Mouse (Mus musculus) inflammation-experienced regulatory T-cells, adult 6 months (primary cell): ENCODE data around the gene 4930535I16Rik. TPM values are rescaled to one million over a fixed set of nuclear protein-coding genes. Genes with fewer than 3 reads are reported as not detected.

Experiments
- ATAC-seq: one replicate; pipeline ENCODE4 v1.8.0; 2017
- polyA plus RNA-seq, 3 experiments: library from polyadenylated mRNA; unstranded; fragments of 100-300 nt; shearing (Covaris generic); gene quantifications; one replicate each; pipeline ENCODE4 v1.2.1; 2017

Gene 4930535I16Rik
- polyA plus RNA-seq, 3 experiments from 2014 or later: not detected

GRCm38 (mm10) chr4:123904333-123905125 is 13.3 kb downstream of the 4930535I16Rik start, which contains the start of gene Mycbp:
Gene Mycbp (plus strand): TSS chr4:123904832.
- peak; percentile 99 for ATAC-seq

- no peak for ATAC-seq
Measured at GRCm38 (mm10) chr4:123903432-123903831, 14.4 kb downstream of the 4930535I16Rik start.

- ATAC-seq: peak; percentile 65
Measured at GRCm38 (mm10) chr4:123898696-123899095, 19.1 kb downstream of the 4930535I16Rik start.

GRCm38 (mm10) chr4:123894295-123894694 is 23.5 kb downstream of the 4930535I16Rik start:
- no peak for ATAC-seq

- ATAC-seq: no peak
Measured at GRCm38 (mm10) chr4:123893726-123894125, 24.1 kb downstream of the 4930535I16Rik start.

Other genes with a start within 250 kb of the 4930535I16Rik start
- 100 to 1,000 TPM in 2 of 3 experiments, 10 to 100 TPM in 1; 87.3 to 165 (median 153) TPM for gene Macf1, start 233.7 kb downstream of the 4930535I16Rik start, polyA plus RNA-seq
- 100 to 1,000 TPM; 125 to 184 (median 133) TPM for gene Ndufs5, start 199.8 kb downstream of the 4930535I16Rik start, polyA plus RNA-seq
- gene Akirin1, start 167.7 kb downstream of the 4930535I16Rik start, polyA plus RNA-seq: 10 to 100 TPM; 10.8 to 20.6 (median 12.6) TPM
- gene Rhbdl2, start 130.1 kb downstream of the 4930535I16Rik start, polyA plus RNA-seq: under 1 TPM in 1 of 3 experiments, not detected in 2; 0.51 TPM
- not detected for gene 4933427I04Rik, start 58.3 kb downstream of the 4930535I16Rik start, polyA plus RNA-seq
- 10 to 100 TPM in 2 of 3 experiments, 1 to 10 TPM in 1; 9.4 to 37.5 (median 17.5) TPM for gene Mycbp, start 13.2 kb downstream of the 4930535I16Rik start, polyA plus RNA-seq
- gene Rragc, start 576 bp downstream of the 4930535I16Rik start, polyA plus RNA-seq: 1 to 10 TPM; 6.8 to 9.8 (median 7.8) TPM